Mouse (Mus musculus) kidney, postnatal 4 days (tissue): ENCODE measurements around the gene Pds5b.
"Not testable (repeated sequence)": the region's sequence is repeated elsewhere in the genome, so short reads cannot be mapped to it uniquely, and the experiment has no call there.

Source experiments
- DNase-seq, 2 experiments: peaks; one replicate each; pipeline ENCODE4 v3.0.0; 2021; ENCODE audit warnings: mixed read lengths in 2 of 2

Pds5b gene

DNA sequence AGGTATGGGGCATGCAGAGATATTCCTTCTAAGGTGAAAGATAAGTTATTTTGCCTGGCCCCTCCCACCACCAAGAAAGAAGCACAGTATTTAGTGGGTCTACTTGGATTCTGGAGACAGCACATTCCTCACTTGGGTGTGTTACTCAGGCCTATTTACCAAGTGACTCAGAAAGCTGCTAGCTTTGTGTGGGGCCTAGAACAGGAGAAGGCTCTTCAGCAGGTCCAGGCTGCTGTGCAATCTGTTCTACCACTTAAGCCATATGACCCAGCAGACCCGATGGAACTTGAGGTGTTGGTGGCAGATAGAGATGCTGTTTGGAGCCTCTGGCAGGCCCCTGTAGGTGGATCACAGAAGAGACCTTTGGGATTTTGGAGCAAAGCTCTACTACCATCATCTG, 33.1 kb downstream of the Pds5b start:
- DNase-seq, result not testable (repeated sequence)

DNA sequence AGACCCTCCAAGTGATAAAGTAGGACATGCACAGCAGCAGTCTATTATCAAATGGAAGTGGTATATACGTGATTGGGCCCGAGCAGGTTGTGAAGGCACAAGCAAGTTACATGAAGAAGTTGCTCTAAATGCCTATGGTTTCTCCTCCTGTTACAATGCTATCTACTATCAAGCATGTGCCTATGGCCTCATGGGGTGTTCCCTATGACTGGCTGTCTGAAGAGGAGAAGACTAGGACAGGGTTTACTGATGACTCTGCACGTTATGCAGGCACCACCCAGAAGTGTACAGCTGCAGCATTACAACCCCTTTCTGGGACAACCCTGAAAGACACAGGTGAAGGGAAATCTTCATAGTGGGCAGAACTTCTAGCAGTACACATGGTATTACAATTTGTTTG, 33.6 kb downstream of the Pds5b start:
- DNase-seq, result not testable (repeated sequence)

DNA sequence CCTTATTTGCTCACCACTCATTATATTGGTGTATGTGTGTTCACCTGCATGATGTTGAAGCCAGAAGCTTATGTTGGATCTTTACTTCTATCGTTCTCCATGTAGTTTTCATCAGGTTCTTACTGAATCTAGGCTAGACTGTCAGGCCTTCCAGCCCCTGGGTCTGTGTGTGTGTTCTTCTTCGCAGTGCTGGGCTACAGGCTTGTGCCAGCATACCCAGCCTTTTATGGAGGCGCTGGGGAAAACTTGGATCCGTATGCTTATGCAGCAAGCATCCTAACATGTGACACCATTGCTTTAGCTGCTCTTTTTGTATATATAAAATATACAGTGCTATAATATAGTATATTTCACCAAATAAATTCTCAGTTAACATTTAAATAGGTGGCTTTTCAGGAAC, 38.0 kb downstream of the Pds5b start:
- DNase-seq, result no peak

DNA sequence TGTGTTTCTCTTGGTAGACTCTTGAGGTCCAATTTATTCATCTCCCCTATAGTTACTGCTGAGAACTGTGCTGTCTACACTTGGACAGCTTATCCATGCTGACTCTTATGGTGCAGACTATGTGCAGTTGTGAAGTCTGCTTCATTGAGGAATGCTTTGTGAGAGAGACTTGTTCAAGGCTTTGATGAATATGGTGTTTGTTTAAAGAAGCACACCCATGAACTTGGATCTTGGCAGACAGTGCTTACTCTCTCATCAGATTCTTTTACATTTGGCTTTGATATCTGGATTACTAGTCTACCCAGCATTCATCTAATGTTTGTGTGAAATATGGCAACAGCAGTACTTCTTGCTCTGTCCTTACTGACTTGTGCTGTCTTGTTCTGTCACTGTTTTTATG, 39.9 kb downstream of the Pds5b start:
- no peak for DNase-seq

DNA sequence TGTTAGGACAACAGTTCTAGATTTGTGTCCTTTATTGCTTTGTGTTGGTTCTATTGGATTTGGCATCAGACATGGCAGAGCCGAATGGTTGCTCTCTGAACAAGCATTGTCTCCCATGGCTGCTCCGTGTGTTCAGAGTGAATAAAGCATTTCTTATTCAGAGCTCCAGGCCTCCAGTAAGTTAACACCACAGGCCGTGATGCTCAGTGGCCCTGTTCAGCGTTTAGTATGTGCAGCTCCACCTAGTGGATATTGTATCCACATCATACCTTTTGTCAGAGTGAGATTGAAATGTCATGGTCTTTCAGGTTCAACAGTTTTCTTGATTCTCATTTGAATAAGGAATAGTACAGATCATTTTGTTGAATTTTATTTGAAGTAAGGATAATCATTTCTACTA, 44.2 kb downstream of the Pds5b start:
- peak; percentile 17 to 42 for DNase-seq

DNA sequence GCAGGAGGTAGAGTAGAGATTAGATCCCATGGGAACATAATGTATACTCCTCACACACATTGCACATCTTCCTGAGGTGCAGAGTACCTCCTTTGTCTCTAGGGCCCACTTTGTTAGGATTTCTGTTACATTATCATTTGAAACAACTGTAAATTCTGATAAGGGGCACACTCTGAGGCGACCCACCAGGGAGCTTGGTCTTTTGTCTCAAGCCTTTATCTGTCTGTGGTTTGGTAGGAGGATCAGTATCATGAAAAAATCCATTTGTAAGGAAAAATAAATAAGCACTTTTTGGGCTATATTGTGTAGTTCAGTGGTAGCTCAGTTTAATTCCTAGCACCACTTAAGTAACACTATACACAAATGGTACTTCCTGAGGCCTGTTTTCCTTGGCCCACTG, 51.1 kb downstream of the Pds5b start:
- DNase-seq, result no peak

DNA sequence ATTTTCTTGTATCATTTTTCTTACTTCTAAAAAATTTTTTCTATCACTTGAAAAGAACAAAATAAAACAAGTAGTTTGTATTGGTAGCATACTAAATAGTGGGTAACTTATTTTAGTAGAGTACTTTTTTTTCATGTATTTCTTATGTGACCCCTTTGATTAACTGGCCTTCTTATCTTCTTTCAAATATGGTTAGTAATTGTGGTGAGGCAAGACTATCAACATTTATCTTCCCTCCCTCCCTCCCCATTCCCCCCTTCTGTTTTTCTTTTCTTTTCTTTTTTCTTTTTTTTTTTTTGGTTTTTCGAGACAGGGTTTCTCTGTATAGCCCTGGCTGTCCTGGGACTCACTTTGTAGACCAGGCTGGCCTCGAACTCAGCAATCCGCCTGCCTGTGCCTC, 63.5 kb downstream of the Pds5b start:
- not testable (repeated sequence) for DNase-seq

DNA sequence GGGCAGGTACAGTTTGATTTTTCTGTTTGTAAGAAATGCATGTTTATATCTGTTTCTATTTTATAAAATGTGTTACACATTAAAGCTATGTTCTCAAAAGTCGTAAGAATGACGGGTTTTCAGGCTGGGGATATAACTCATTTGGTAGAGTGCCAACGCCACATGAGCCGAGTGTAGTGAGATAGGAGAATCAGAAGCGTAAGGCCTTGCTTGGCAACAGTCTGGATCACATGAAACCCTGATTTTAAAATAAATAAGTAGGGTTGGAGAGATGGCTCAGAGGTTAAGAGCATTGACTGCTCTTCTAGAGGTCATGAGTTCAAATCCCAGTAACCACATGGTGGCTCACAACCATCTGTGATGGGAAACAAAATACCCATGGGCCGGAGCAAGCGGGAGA, 65.8 kb downstream of the Pds5b start:
- no peak for DNase-seq

DNA sequence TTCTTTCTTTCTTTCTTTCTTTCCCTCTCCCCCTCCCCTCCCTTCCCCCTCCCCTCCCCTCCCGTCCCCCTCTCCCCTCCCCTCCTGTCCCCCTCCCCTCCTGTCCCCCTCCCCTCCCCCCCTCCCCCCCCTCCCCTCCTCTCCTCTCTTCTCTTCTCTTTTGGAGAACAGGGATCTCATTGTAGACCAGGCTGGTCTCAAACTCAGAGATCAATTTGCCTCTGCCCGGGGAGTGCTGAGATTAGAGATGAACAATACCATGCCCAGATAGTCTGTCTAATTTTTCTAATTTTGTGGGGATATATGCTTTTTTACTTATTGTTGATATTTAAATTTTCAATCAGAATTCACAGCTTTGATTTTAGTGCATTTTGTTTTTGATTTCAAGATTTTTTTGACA, 67.1 kb downstream of the Pds5b start:
- no peak for DNase-seq

DNA sequence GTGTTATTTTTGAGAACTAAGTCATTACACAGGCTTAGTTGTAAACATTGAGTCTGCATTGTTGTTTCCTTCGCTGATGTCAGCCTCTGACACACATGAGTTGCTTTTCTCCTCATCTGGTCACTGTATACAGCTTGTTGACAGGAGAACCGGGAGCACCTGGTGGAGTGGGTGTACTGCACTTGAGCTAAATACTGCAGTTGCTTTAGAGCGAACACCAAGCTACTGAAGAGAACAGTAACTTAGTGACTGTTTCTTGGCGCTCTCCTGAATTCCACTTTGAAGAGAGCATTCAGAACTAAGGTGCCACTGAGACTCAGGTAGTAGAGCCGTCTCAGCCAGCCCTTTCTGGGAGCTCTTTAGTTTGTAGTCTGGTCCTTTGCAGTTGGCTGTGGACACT, 83.1 kb downstream of the Pds5b start:
- no peak for DNase-seq

DNA sequence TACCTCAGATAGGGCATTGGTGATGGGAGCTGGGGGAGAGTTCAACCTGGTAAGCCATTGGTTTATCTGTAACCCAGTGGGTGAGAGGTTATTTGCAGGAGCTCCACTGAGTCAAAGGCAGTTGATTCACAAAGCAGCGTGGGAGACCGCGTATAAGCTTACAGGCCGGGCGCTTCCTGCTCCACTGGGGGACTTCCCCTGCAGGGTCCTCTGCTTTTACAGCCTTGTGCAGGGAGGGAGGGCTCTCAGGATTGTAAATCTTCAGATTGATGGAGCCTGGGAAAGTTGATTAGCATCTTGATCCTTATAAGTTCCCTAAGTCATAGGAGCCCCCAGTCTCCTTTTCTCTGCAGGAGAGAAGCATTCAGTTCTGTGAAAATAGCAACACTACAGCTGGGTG, 98.9 kb downstream of the Pds5b start:
- DNase-seq, result peak; percentile 6 to 24

DNA sequence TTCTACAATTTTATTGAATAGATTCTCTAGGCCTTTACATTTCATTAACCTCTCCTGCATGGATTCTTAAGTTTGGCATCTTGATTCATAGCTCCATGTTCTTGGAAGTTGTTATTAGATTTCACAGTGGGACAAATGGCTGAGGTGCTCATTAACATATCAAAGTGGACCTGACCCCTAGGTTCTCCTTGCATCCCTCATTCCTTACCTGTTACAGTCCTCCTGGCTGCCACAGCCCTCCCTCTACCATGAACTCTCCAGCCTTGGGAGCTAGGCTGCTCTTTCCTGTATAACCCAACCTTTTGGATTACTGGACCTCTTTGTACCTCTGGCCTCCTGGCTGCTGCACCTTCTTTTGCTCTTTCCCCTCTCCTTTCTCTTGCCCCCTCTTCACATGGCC, 99.5 kb downstream of the Pds5b start:
- no peak for DNase-seq

DNA sequence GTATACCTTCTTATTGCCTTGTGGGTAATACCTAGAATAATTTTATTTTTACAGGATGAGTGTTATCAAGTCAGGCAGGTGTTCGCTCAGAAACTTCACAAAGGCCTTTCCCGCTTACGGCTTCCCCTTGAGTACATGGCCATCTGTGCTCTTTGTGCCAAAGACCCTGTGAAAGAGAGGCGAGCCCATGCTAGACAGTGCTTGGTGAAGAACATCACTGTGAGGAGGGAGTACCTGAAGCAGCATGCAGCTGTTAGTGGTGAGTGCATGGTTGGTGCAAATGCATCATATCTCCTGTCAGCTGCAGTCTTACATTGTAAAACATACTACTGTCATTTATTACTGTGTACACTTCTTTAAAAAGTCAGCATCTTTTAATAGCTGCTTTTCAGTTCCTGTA, 114.7 kb downstream of the Pds5b start:
- no peak for DNase-seq

DNA sequence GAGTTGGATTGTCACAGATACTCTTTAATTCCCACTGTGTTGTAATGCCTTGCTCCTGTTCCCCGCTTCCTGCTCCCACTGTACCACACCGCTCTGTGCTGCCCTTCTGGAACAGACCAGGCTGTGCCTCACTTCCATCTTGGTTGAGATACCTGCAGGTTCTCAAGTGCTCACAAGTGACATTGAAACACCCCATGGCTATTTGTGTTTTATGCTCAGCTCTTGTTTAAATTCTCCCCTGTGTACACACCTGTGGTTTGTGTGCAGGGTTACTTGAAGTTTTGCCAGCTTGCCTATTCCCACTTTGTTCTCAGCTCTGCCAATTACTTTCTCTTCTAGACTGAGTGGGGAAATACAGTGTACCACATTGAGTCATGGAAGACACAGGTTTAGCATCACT, 115.5 kb downstream of the Pds5b start:
- no peak for DNase-seq

DNA sequence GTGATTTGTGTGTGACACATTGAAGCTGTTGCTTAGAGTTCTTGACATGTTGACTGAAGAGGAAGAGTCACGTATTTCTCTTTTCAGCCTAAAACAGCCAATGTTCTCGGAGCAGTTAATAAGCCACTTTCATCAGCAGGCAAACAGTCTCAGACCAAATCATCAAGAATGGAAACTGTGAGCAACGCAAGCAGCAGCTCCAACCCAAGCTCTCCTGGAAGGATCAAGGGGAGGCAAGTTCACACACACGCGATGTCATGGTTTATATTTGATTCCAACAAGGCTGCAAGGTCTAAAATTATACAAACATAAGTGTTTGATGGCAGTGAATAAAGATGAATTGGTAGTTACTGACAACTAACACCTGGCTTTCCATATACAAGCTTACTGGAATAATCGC, 120.6 kb downstream of the Pds5b start:
- no peak for DNase-seq

DNA sequence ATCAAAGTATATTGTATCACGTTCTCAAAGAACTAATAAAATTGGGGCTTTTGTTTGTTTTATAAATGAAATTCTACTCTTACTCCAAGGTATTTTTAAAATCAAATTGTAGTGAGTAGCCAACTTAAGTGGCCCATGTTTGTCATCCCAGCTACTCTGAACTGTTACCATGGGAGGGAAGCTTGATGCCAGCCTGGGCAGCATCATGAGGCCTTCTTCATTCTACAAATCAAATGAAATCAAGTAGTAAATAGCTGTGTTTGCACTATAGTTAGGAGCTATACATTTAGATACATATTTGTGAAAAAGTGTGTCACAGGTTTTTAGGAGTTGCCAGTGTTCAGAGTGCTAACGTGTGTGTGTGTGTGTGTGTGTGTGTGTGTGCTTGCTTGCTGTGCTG, 126.5 kb downstream of the Pds5b start:
- no peak for DNase-seq

DNA sequence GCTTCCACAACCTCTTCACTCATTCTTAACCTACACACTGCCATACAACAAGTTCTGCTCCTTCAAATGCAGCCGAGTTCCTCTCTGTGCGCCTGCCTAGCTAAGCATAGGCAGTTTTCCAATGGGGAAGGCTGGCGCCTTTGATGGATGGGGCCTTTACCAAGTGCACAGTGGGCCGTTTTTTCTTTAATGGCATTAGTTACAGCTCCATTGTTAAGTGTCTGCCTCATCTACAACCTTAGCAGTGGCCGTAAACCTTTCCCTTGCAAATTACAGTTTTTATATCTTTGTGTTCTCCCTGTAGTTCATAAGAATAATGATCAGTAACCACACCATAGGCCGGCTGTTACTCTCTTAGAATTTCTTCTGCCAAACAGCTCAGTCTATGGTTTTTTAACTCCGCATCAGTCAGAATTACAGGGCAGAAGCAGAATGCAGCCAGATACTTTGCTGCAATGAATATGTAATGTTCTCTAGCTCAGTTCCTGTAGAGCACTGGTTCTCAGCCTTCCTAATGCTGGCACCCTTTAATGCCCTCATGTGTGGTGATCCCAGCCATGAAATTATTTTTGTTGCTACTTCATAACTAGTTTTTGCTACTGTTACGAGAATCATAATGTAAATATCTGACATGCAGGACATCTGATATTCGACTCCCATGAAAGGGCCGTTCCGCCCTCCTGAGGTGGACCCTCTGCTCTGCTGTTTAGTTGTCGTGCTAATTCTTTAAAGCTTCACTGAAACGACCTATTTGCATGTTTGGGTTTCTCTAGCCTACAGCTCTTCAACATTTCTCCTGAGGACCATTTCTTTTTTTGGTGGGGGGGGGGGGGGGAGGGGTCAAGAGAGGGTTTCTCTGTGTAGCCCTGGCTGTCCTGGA, 140.8 kb downstream of the Pds5b start:
- DNase-seq, result no peak

DNA sequence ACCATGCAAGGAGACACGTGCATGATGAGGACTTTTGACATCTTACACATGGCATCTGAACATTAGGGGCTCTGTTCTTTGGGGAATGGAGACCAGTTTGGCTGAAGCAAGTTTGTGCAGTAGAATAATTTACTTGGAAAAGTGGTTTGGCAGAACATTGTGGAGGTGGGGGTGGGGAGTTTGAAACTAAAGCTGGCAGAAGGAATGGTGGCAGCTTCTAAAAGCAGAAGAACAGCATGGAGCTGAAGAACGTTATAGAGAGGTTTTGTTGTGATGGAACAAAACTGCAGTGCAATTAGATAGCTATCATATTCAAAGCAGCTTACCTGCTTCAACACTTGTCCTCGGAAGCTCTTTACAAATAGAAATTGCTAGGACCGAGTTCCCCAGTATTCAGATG, 141.9 kb downstream of the Pds5b start:
- DNase-seq, result no peak

DNA sequence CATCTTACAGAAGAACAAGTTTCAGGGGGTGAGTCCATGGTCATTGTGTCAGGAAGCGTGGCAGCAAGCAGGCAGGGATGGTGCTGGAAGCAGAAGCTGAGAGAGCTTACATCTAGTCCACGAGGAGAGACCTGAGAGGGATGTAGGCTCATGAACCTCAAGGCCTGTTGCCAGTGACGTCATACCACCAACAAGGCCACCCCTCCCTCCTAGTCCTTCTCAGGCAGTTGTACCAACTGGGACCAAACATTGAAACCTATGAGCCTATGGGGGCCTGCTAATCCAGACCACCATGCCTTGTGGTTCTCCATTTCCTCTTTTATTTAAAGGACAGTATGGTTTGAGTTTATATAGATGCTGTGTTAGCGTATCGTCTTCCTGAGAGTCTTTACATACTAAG, 143.2 kb downstream of the Pds5b start:
- no peak for DNase-seq

DNA sequence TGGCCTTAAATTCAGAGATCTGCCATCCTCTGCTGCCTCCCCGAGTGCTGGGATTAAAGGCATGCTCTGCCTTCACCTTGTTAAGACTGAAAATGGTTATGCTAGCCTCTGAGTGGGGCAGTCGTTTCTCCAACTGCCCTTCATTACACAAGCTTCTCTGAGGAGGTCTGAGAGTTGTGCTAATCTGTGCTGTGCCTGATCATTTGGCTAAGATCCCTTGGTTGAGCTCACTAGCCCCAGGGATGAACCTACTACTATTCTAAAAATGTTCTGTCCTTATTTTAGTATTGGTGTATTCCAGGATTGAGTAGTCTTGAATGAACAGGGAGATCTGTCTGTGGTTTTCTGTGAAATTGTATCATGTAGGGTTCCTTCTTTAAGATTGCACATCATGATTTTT, 144.5 kb downstream of the Pds5b start:
- DNase-seq, result no peak

DNA sequence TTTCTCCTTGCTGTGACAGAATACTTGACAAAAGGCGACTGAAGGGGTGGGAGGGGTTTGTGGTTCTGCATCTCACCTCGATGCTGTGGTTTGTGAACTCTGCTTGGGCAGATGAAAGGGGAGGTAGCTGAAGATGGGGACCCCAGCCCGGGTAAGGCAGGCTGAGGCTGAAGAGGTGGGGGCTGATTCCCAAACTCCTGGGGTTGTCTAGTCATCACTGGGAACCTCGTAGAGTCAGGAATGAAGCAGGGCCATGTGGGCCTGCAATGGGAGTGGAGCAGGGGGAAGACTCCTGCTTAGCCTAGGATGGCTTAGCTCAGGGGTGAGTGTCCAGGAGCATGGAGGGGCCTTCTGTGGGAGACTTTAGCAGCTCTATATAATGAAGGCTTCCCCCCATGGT, 145.3 kb downstream of the Pds5b start:
- no peak for DNase-seq

DNA sequence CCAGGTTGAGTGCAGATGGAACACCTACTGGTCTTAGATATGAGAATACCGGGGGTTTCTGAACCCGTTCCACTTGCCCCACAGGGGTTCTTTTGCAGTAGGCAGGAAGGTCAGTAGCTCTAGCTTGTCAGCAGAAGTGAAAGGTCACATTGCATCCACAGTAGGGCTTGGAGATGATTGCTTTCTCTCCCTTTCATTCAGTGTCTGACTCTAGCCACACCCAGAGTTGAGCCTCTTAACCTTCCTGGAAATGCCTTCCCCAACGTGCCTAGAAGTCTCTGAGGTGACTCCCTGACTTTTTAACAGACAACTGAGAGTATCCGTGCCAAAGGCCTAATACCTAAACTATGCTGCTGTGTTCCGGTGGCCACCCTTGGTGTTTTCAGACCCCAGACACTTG, 146.0 kb downstream of the Pds5b start:
- no peak for DNase-seq

DNA sequence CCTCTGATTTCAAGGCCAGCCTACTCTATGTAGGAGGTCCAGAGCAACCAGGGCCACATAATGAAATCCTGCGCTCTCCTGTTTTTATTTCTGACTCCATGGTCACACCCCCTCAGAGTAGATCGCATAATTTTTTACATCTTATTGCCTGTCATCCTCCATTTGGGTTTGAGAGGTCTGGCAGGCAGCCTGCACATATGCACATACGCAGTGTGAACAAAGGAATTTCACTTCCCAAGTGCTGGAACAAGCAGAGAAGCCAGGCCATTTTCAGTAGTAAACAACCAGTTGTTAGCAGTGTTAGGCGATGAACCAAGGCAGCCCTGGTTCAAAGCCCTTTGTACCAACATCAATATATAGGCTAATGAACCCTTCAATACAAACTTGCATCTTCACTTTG, 147.6 kb downstream of the Pds5b start:
- no peak for DNase-seq

DNA sequence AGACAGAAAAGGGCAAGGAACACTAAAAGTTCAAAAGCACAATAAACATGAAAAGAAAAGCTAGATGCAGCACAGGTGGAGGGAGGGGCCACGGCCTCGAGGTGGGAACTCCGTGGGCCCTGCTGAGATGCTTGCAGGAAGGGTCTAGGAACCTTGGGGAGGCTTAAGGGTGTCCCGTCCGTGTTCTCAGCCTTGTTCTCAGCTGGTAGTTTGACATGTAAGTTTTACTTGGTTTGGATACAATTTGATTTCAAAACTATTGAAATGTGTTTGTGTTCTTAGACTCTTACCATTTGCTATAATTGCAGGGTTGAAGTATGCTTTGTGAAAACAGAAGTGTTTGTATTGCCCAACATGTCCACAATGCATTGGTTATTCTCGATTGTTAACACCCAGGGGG, 149.2 kb downstream of the Pds5b start:
- DNase-seq, result no peak

DNA sequence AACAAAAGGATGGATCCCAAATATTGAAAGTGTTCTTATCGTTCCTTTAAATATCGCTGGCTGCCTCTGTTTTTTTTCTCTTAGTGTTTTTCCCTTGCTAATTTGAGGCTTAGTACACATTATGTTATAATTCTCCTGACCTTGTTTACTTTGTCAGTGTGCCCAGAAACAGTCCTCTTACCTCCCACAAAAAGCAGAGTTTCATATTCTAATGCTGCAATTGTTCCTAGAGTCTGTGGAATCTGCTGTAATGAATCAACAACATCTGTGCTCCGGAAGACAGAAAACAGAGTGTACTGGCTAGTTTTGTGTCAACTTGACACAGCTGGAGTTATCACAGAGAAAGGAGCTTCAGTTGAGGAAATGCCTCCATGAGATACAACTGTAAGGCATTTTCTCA, 149.8 kb downstream of the Pds5b start:
- DNase-seq, result no peak
